Mouse (Mus musculus): Measurements from ENCODE around the gene LTO1. TPM values are rescaled to one million over a fixed set of nuclear protein-coding genes. Genes with fewer than 3 reads are reported as not detected.

Gene LTO1
- polyA plus RNA-seq, 1 experiment from 2014 or later, result 21.1 TPM

DNA sequence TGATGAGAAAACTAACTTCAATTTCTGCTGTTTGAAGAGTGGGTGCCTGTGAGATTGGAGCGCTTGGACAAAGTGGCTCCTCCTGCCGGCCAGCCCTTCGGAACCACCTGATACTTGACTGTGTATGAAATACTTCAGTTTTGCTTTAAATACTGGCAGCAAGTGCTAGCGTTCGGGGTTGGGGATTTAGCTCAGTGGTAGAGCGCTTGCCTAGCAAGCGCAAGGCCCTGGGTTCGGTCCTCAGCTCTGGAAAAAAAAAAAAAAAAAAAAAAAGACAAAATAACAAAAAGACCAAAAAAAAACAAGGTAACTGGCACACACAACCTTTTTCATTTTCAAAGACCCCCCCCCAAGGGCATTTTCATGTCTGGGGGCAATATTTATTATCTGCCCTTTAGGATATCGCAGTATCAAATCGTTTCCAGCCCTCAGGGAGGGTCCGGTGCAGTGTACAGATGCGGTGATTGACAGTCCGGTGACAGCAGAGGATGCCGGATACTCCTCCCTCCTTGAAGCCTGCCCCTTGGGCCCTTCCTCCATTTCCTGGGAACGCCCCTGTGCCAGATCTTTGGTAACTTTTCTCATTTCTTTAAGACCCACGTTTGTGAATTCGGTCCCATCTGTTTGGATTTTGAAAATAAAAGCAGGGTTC, 478 bp upstream of the LTO1 start:
- 7% methylated on average over 17 of the region's 17 CpGs for WGBS
- TF ChIP-seq CTCF (IDR thresholded peaks at IDR 0.05; ENCODE audit: low read depth), result peak; percentile 45
- H3K4me3 ChIP-seq (ENCODE audit: low read depth, low read length), result peak overlapping the region; percentile 89
- no peaks in the 10 kb centered on the region for H3K27me3 ChIP-seq (replicated peaks; ENCODE audit: control insufficient read depth, insufficient read depth, low read length)
- H3K36me3 ChIP-seq (ENCODE audit: control insufficient read depth, insufficient read depth), result peaks cover 14% of the 10 kb centered on the region; the same call in 1 of the 2 replicates
- H3K4me2 ChIP-seq (replicated peaks; ENCODE audit: low read depth), result peak overlapping the region; percentile 92
- H3K27ac ChIP-seq (ENCODE audit: low read depth, low read length), result no peak overlapping the region
- peak overlapping the region; percentile 88 for H3K9ac ChIP-seq (ENCODE audit: low read depth, low read length)
- ATAC-seq, result peak; percentile 87
- H3K9me3 ChIP-seq (ENCODE audit: control insufficient read depth), result no peaks in the 10 kb centered on the region
- no peaks in the 10 kb centered on the region; the same call in 1 of the 2 replicates for H3K4me1 ChIP-seq (replicated peaks; ENCODE audit: control insufficient read depth, insufficient read depth, low read length)

DNA sequence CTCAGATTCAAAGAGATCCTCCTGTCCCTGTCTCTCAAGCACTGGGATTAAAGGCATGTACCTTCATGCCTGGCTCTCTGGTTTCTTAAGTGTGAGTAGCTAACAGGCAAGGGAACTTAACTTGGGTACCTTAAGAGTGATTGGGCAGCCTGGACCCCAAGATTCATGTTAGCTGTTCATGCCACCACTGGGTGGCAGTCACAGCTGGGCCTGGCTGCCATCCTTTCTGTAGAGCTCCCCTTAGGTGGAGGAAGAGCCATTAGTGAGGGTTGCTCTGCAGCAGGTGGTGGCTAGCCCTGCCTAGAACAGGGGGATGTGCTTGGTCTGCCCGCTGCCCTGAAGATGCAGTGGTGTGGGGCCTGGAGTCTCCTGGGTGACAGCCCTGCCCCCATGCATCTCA, 3.9 kb downstream of the LTO1 start:
- Histone ChIP-seq H3K27ac (ENCODE audit: low read depth, low read length) (no peak overlapping the region), H3K4me1 (replicated peaks; ENCODE audit: control insufficient read depth, insufficient read depth, low read length) (no peaks in the 10 kb centered on the region; the same call in 1 of the 2 replicates), H3K9ac (ENCODE audit: low read depth, low read length) (no peak overlapping the region), H3K27me3 (replicated peaks; ENCODE audit: control insufficient read depth, insufficient read depth, low read length) (no peaks in the 10 kb centered on the region), H3K9me3 (ENCODE audit: control insufficient read depth) (no peaks in the 10 kb centered on the region), H3K4me3 (ENCODE audit: low read depth, low read length) (no peak overlapping the region), H3K4me2 (replicated peaks; ENCODE audit: low read depth) (no peak overlapping the region), H3K36me3 (ENCODE audit: control insufficient read depth, insufficient read depth) (peaks cover 33% of the 10 kb centered on the region)
- peak; percentile 59 for TF ChIP-seq CTCF (IDR thresholded peaks at IDR 0.05; ENCODE audit: low read depth)
- no peak for ATAC-seq
- 68% methylated on average over 1 of the region's 1 CpGs for WGBS

DNA sequence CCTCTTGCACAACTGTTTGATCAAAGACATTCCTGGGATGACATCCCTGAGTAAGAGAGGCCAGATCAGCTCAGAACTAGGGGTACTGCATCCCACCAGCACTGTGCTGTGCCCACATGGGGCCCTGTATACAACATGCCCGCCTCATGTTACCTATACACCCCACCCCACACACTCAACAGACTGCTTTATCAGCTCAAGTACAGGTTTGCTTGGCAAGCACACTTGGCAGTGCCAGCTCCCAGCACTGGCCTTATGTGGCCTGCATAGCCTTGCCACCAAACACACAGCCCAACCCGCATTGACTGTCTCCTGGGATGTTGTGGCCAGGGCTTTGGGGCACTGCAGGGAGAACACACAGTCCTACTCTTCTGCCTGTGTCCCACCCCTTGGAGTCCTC, 12.7 kb downstream of the LTO1 start:
- H3K36me3 ChIP-seq (ENCODE audit: control insufficient read depth, insufficient read depth), result peaks cover 21% of the 10 kb centered on the region; the same call in 1 of the 2 replicates
- H3K27me3 ChIP-seq (replicated peaks; ENCODE audit: control insufficient read depth, insufficient read depth, low read length), result no peaks in the 10 kb centered on the region
- no peak overlapping the region for H3K9ac ChIP-seq (ENCODE audit: low read depth, low read length)
- ATAC-seq, result no peak
- no peak for TF ChIP-seq CTCF (IDR thresholded peaks at IDR 0.05; ENCODE audit: low read depth)
- no peaks in the 10 kb centered on the region for H3K9me3 ChIP-seq (ENCODE audit: control insufficient read depth)
- no peaks in the 10 kb centered on the region for H3K4me1 ChIP-seq (replicated peaks; ENCODE audit: control insufficient read depth, insufficient read depth, low read length)
- H3K4me2 ChIP-seq (replicated peaks; ENCODE audit: low read depth), result no peak overlapping the region
- 79% methylated on average over 2 of the region's 2 CpGs for WGBS
- no peak overlapping the region for H3K4me3 ChIP-seq (ENCODE audit: low read depth, low read length)
- H3K27ac ChIP-seq (ENCODE audit: low read depth, low read length), result no peak overlapping the region

DNA sequence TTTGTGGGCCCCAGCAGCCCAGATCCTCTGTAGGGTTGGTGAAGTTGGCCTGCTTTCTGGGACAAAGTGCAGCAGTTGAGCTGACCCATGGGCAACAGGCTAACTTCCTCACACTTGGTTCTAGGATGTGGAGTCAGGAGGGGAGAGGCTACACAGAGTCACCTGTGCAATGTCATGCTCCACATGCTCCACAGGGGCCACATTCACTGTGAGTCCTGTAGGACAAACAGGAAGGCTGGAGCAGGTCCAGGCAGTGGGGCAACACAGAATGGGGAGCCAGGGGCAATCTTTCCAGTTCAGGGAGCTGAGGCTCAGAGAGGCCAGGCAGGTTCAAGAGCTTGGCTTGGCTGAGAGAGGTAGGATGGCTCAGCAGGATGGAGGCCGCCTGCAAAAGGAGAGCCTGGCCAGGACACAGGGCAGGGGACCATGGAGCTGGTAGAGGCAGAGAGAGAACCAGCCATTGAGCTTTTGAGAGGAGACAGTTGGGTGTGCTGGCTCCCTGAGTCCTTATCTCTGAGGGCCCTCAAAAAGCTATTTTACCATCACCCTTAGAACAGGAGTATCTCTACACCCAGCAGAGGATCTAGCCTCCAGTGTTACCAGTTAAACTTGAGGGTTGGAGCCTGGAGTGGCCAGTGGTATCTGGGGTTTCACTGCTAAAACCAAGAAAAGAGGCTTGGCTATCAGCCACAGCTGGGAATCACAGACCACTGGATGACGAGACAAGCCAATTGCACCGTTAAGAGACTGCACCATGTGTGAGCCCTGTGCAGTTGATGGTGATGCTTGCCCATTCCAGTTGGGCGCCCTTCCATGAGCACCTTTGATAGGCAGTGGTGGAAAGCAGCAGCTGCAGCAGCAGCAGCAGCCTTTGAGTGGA, 13.3 kb downstream of the LTO1 start:
- Histone ChIP-seq H3K4me2 (replicated peaks; ENCODE audit: low read depth) (no peak overlapping the region), H3K27me3 (replicated peaks; ENCODE audit: control insufficient read depth, insufficient read depth, low read length) (no peaks in the 10 kb centered on the region), H3K9ac (ENCODE audit: low read depth, low read length) (no peak overlapping the region), H3K4me1 (replicated peaks; ENCODE audit: control insufficient read depth, insufficient read depth, low read length) (no peaks in the 10 kb centered on the region), H3K9me3 (ENCODE audit: control insufficient read depth) (no peaks in the 10 kb centered on the region), H3K27ac (ENCODE audit: low read depth, low read length) (no peak overlapping the region), H3K4me3 (ENCODE audit: low read depth, low read length) (no peak overlapping the region), H3K36me3 (ENCODE audit: control insufficient read depth, insufficient read depth) (peaks cover 26% of the 10 kb centered on the region)
- 73% methylated on average over 4 of the region's 4 CpGs for WGBS
- ATAC-seq, result no peak
- TF ChIP-seq CTCF (IDR thresholded peaks at IDR 0.05; ENCODE audit: low read depth), result no peak

DNA sequence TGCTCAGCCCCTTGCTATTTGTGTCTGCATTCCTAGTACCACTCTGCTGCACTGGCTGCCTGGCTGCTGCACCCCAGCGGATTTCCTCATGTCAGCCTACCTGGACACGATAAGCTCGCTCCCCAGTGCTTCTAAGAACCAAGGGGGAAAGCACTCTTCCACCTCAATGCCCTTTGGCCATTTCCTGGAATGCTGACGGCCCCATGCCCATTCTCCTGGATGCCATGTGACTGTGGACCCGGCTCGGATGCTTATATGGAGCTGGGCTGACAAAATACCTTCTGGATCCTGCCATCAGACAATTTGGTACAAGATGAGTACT, 13.9 kb downstream of the LTO1 start:
- ATAC-seq, result no peak
- Histone ChIP-seq H3K27ac (ENCODE audit: low read depth, low read length) (no peak overlapping the region), H3K4me3 (ENCODE audit: low read depth, low read length) (no peak overlapping the region), H3K4me2 (replicated peaks; ENCODE audit: low read depth) (no peak overlapping the region), H3K36me3 (ENCODE audit: control insufficient read depth, insufficient read depth) (peaks cover 31% of the 10 kb centered on the region), H3K9ac (ENCODE audit: low read depth, low read length) (no peak overlapping the region), H3K27me3 (replicated peaks; ENCODE audit: control insufficient read depth, insufficient read depth, low read length) (no peaks in the 10 kb centered on the region), H3K9me3 (ENCODE audit: control insufficient read depth) (no peaks in the 10 kb centered on the region), H3K4me1 (replicated peaks; ENCODE audit: control insufficient read depth, insufficient read depth, low read length) (no peaks in the 10 kb centered on the region)
- 65% methylated on average over 6 of the region's 6 CpGs for WGBS
- no peak for TF ChIP-seq CTCF (IDR thresholded peaks at IDR 0.05; ENCODE audit: low read depth)

DNA sequence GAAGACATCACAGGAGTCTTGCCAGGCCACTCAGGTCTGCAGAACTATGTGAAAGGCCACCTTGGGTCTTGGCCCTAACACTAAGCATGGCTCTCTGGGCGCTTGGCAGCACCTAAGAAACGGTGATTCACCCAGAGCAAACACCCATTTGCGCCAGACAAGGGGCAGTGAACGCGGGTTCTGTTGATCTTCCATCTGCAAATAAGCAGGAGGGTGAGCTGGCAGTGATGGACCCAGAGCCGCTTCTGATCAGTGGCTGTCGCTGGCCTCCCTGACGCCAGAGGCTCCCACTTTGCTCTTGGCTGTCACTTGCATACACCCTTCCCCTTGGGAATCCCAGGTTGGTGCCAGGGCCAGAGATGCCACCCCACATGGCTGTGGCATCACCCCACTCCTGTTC, 14.6 kb downstream of the LTO1 start:
- ATAC-seq, result no peak
- Histone ChIP-seq H3K9ac (ENCODE audit: low read depth, low read length) (no peak overlapping the region), H3K27me3 (replicated peaks; ENCODE audit: control insufficient read depth, insufficient read depth, low read length) (no peaks in the 10 kb centered on the region), H3K36me3 (ENCODE audit: control insufficient read depth, insufficient read depth) (peaks cover 38% of the 10 kb centered on the region), H3K9me3 (ENCODE audit: control insufficient read depth) (no peaks in the 10 kb centered on the region), H3K27ac (ENCODE audit: low read depth, low read length) (no peak overlapping the region), H3K4me2 (replicated peaks; ENCODE audit: low read depth) (no peak overlapping the region), H3K4me3 (ENCODE audit: low read depth, low read length) (no peak overlapping the region), H3K4me1 (replicated peaks; ENCODE audit: control insufficient read depth, insufficient read depth, low read length) (no peaks in the 10 kb centered on the region)
- 77% methylated on average over 8 of the region's 8 CpGs for WGBS
- no peak for TF ChIP-seq CTCF (IDR thresholded peaks at IDR 0.05; ENCODE audit: low read depth)
